Mouse (Mus musculus) lung, postnatal 14 days (tissue): Measurements from ENCODE around the gene Gtsf1.

Experiments used
- DNase-seq: peaks from one replicate; pipeline ENCODE4 v3.0.0; 2021

Gtsf1 gene

DNA sequence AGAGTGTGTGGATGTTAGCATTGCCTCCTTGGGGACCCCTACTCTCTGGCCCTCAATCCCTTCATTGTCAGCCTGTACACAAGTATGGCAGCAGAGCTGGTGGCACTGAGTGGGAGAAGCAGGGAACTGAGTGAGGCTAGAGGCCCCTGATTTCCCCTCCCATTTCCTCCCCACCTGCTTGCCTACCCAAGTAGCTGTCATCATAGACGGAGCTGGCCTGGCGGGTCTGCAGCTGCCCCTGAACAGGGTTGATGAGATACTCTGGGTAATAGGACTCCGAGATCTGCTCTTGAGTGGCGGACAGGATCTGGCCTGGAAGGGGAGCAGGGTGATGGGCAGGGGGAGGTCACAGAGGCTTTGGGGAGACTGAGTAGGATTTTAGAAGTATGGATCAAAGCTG, 74.1 kb downstream of the Gtsf1 start:
- DNase-seq, result no peak

- DNase-seq, result no peak
These were observed 74.8 kb downstream of the Gtsf1 start for GRCm38 (mm10) chr15:103355420-103355819.

DNA sequence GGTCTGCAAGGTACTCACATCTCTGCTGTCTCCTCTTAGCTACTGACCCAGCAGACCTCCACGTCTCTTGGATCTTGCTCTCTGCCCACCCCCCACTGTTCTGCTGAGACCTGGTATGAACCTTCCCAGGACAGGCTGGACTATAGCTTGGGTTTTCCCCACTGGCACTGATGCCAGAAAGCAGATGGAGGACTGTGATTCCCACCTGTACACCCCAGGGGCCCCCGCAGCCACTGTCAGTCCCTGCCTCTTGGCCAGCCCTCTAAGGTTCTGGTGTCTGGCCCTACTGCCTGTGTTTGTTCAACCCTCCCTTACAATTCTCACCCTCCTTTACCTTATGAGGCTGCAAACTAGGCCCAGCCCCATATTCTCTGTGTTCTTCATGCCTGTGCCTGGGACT, 75.6 kb downstream of the Gtsf1 start:
- no peak for DNase-seq

- DNase-seq, result no peak
These were observed 76.6 kb downstream of the Gtsf1 start for GRCm38 (mm10) chr15:103353511-103354256.

GRCm38 (mm10) chr15:103352856-103353255, 77.4 kb downstream of the Gtsf1 start:
- DNase-seq, result peak; percentile 68
